Mouse (Mus musculus): Measurements from ENCODE around the gene Hs3st3a1. TPM values are rescaled to one million over a fixed set of nuclear protein-coding genes. Genes with fewer than 3 reads are reported as not detected.

The Hs3st3a1 gene
- total RNA-seq (2021), result under 1 TPM; 0.18 to 0.36 TPM
- long read RNA-seq, experiment 1, result 0 reads
- long read RNA-seq, experiment 2, partial matches to known transcripts, result 0 of 1 reads
- long read RNA-seq, experiment 2, other reads (novel, unspliced or antisense), result 0 of 1 reads

GRCm38 (mm10) chr11:64434611-64435545 lies at the start of gene Hs3st3a1:
TSS of gene Hs3st3a1 (plus strand) at chr11:64435332.
- no peak for DNase-seq (ENCODE audit: low spot score in 2 of 2)

- DNase-seq (ENCODE audit: low spot score in 2 of 2), result no peak
Observed at GRCm38 (mm10) chr11:64386333-64386732, 48.8 kb upstream of the Hs3st3a1 start.

- peak; percentile 45 to 48 for DNase-seq (ENCODE audit: low spot score in 2 of 2)
Observed at GRCm38 (mm10) chr11:64396331-64396881, 38.7 kb upstream of the Hs3st3a1 start.

GRCm38 (mm10) chr11:64396949-64397348 lies 38.2 kb upstream of the Hs3st3a1 start:
- DNase-seq (ENCODE audit: low spot score in 2 of 2), result no peak

GRCm38 (mm10) chr11:64397612-64398011 lies 37.5 kb upstream of the Hs3st3a1 start:
- DNase-seq (ENCODE audit: low spot score in 2 of 2), result no peak

GRCm38 (mm10) chr11:64400534-64401093 lies 34.5 kb upstream of the Hs3st3a1 start:
- DNase-seq (ENCODE audit: low spot score in 2 of 2), result no peak

GRCm38 (mm10) chr11:64418969-64419368 lies 16.2 kb upstream of the Hs3st3a1 start:
- DNase-seq (ENCODE audit: low spot score in 2 of 2), result no peak

- DNase-seq (ENCODE audit: low spot score in 2 of 2), result peak in 1 of 2 experiments; percentile 7
Observed at GRCm38 (mm10) chr11:64435546-64436411, 647 bp downstream of the Hs3st3a1 start.

GRCm38 (mm10) chr11:64436412-64436727 lies 1.2 kb downstream of the Hs3st3a1 start, which contains the start of gene F930015N05Rik:
TSS of gene F930015N05Rik (minus strand) at chr11:64436653.
- DNase-seq (ENCODE audit: low spot score in 2 of 2), result no peak

- DNase-seq (ENCODE audit: low spot score in 2 of 2), result no peak
Observed at GRCm38 (mm10) chr11:64436791-64437298, 1.7 kb downstream of the Hs3st3a1 start.

- no peak for DNase-seq (ENCODE audit: low spot score in 2 of 2)
Observed at GRCm38 (mm10) chr11:64437721-64438120, 2.6 kb downstream of the Hs3st3a1 start.

- no peak for DNase-seq (ENCODE audit: low spot score in 2 of 2)
Observed at GRCm38 (mm10) chr11:64438909-64439308, 3.8 kb downstream of the Hs3st3a1 start.

- DNase-seq (ENCODE audit: low spot score in 2 of 2), result peak; percentile 3 to 81
Observed at GRCm38 (mm10) chr11:64442119-64442518, 7.0 kb downstream of the Hs3st3a1 start.

GRCm38 (mm10) chr11:64442701-64443100 lies 7.6 kb downstream of the Hs3st3a1 start:
- DNase-seq (ENCODE audit: low spot score in 2 of 2), result no peak

GRCm38 (mm10) chr11:64445227-64445626 lies 10.1 kb downstream of the Hs3st3a1 start:
- DNase-seq (ENCODE audit: low spot score in 2 of 2), result no peak

- no peak for DNase-seq (ENCODE audit: low spot score in 2 of 2)
Observed at GRCm38 (mm10) chr11:64448586-64449315, 13.6 kb downstream of the Hs3st3a1 start.

GRCm38 (mm10) chr11:64461746-64462145 lies 26.6 kb downstream of the Hs3st3a1 start:
- DNase-seq (ENCODE audit: low spot score in 2 of 2), result no peak

- no peak for DNase-seq (ENCODE audit: low spot score in 2 of 2)
Observed at GRCm38 (mm10) chr11:64468737-64469136, 33.6 kb downstream of the Hs3st3a1 start.

- no peak for DNase-seq (ENCODE audit: low spot score in 2 of 2)
Observed at GRCm38 (mm10) chr11:64470689-64471088, 35.6 kb downstream of the Hs3st3a1 start.

GRCm38 (mm10) chr11:64473679-64474078 lies 38.5 kb downstream of the Hs3st3a1 start:
- DNase-seq (ENCODE audit: low spot score in 2 of 2), result no peak

Data from layer of hippocampus, postnatal 14 days (tissue).